Mouse (Mus musculus): ENCODE measurements around the gene Pip5kl1.

- TF ChIP-seq GATA1 (IDR thresholded peaks at IDR 0.05; ENCODE audit: low read length), result no peak
- no peak for TF ChIP-seq TAL1 (IDR thresholded peaks at IDR 0.05; ENCODE audit: low read length)
These were observed 3.8 kb downstream of the Pip5kl1 start for GRCm38 (mm10) chr2:32578146-32579046.
